Mouse (Mus musculus) neutrophil, adult 5-6 weeks (primary cell): ENCODE results near the gene Cnst. TPM values are rescaled to one million over a fixed set of nuclear protein-coding genes. Genes with fewer than 3 reads are reported as not detected.

Source experiments
- ATAC-seq: fragments of 151-379, 151-347 bp; 2 replicates; pipeline ENCODE4 v1.8.0; 2017; ENCODE audit warnings: mild to moderate bottlenecking, moderate TSS enrichment; ENCODE audit not compliant: insufficient number of reproducible peaks, poor library complexity, low FRiP score, severe bottlenecking; ENCODE audit errors: extremely low read depth
- total RNA-seq: library from RNA; stranded (forward); fragments of 200-1000 nt; gene quantifications from 2 replicates; pipeline ENCODE4 v1.2.3, GENCODE M21; 2017

Cnst gene
- total RNA-seq, 1 experiment from 2014 or later, result 49.5 TPM

- ATAC-seq, result no peak
Measured at GRCm38 (mm10) chr1:179668836-179669537, 122.8 kb downstream of the Cnst start.

GRCm38 (mm10) chr1:179674355-179674754, 128.2 kb downstream of the Cnst start:
- ATAC-seq, result no peak

GRCm38 (mm10) chr1:179677031-179677430, 130.9 kb downstream of the Cnst start:
- ATAC-seq, result no peak

Other genes with a start within 250 kb of the Cnst start
- 24.8 and 25.5 TPM in 2 replicates for gene Smyd3, start 28.3 kb upstream of the Cnst start, total RNA-seq
- 26.4 and 38.4 TPM in 2 replicates for gene Tfb2m, start 103 bp upstream of the Cnst start, total RNA-seq
- gene Sccpdh, start 121.8 kb downstream of the Cnst start, total RNA-seq, result 2.3 and 9.4 TPM in 2 replicates
- not detected in 2 replicates for gene Kif28, start 198.9 kb downstream of the Cnst start, total RNA-seq